Mouse (Mus musculus) 3T3-L1 (cell line): ENCODE measurements around the gene Vmn1r32.

Experiments
- DNase-seq: peaks from one replicate; pipeline ENCODE4 v3.0.0-alpha.2; 2015; ENCODE audit warnings: low read depth, low spot score

Vmn1r32 gene

GRCm38 (mm10) chr6:66559996-66560395, at the start of gene Vmn1r32:
Vmn1r32 (minus strand) TSS chr6:66560096.
- no peak for DNase-seq

GRCm38 (mm10) chr6:66595804-66596203, 35.9 kb upstream of the Vmn1r32 start:
- no peak for DNase-seq

- DNase-seq, result peak; percentile 41
Observed at GRCm38 (mm10) chr6:66535966-66536365, 23.9 kb downstream of the Vmn1r32 start.

- peak; percentile 100 for DNase-seq
Observed at GRCm38 (mm10) chr6:66535028-66535862, 24.7 kb downstream of the Vmn1r32 start, which contains the start of gene Mad2l1. Mad2l1 (plus strand) TSS chr6:66535390.

- DNase-seq, result peak; percentile 76
Observed at GRCm38 (mm10) chr6:66534366-66534941, 25.4 kb downstream of the Vmn1r32 start.

- DNase-seq, result peak; percentile 87
Observed at GRCm38 (mm10) chr6:66533241-66533640, 26.7 kb downstream of the Vmn1r32 start.

GRCm38 (mm10) chr6:66528386-66528785, 31.5 kb downstream of the Vmn1r32 start:
- no peak for DNase-seq

GRCm38 (mm10) chr6:66516368-66516767, 43.5 kb downstream of the Vmn1r32 start:
- no peak for DNase-seq
